20 mouse cellular contexts compared by ENCODE assay signal in the genomic region with DNA sequence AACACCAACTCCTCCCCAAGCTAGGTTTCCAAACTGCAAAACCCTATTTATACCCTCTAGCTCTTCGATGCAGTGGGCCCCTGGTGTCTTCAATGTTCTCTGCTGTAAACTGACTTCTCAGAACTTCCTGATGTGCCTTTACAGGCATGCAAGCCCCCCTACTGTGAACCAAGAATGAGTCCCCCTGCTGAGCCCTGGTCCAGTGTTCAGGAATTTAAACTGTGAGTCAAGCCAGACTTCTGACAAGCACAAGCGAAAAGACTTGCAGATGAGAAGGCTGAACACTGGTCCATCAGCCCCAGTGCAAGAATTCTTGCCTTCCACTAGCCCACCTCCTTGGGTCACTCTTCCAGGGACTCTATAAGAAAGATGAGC. TPM values are rescaled to one million over a fixed set of nuclear protein-coding genes. Genes with fewer than 3 reads are reported as not detected.
A peak's percentile ranks its signal among the peaks of the same experiment; 100 is the strongest.
DNase-seq lines count a peak whose midpoint lies in the region; ATAC-seq lines count a peak whose summit lies in the region.
"Had no signal": no experiment of that assay in that cellular context is flagged by ENCODE, and none has a peak within 500 bp of the region (broad histone marks: within the 10 kb centered on the region; RNA-seq: fewer than 3 reads in every experiment).

No protein-coding gene starts in this region.

- ATAC-seq in erythroblast, adult 5-6 weeks (replicated peaks; ENCODE audit: low FRiP score, poor library complexity, severe bottlenecking), result no peak
- no peak for ATAC-seq in hindbrain, embryonic 15.5 days (ENCODE audit: low FRiP score, low read depth)
- ATAC-seq in hindbrain, embryonic 12.5 days (ENCODE audit: low FRiP score), result no peak
- 0 out of 2 replicates have a peak, but pooled peaks have one; percentile 0 for ATAC-seq in liver, embryonic 12.5 days
- ATAC-seq: forebrain, embryonic 13.5 days had no signal

- WGBS in hindbrain, embryonic 15.5 days, result 40% methylated on average over 2 of the region's 2 CpGs
- WGBS in hindbrain, embryonic 12.5 days, result 64% methylated on average over 2 of the region's 2 CpGs
- WGBS in liver, embryonic 12.5 days (ENCODE audit: insufficient replicate concordance), result 59% methylated on average over 2 of the region's 2 CpGs

- H3K9me3 ChIP-seq in erythroblast, embryonic 14.5 days (ENCODE audit: control insufficient read depth, low read length), result no peaks in the 10 kb centered on the region
- no peaks in the 10 kb centered on the region for H3K9me3 ChIP-seq in hindbrain, embryonic 15.5 days
- H3K9me3 ChIP-seq in hindbrain, embryonic 12.5 days (replicated peaks), result no peaks in the 10 kb centered on the region
- H3K9me3 ChIP-seq in liver, embryonic 12.5 days (replicated peaks), result no peaks in the 10 kb centered on the region
- H3K9me3 ChIP-seq: forebrain, embryonic 13.5 days; limb, embryonic 10.5 days had no signal

- no peak overlapping the region for H3K9ac ChIP-seq in hindbrain, embryonic 15.5 days
- no peak overlapping the region for H3K9ac ChIP-seq in hindbrain, embryonic 12.5 days
- H3K9ac ChIP-seq in liver, embryonic 12.5 days, result peak overlapping the region; percentile 62
- H3K9ac ChIP-seq: forebrain, embryonic 13.5 days; lung, embryonic 14.5 days had no signal

- H3K36me3 ChIP-seq in erythroblast, embryonic 14.5 days (ENCODE audit: control insufficient read depth), result no peaks in the 10 kb centered on the region
- no peaks in the 10 kb centered on the region for H3K36me3 ChIP-seq in hindbrain, embryonic 15.5 days
- no peaks in the 10 kb centered on the region for H3K36me3 ChIP-seq in hindbrain, embryonic 12.5 days
- no peaks in the 10 kb centered on the region for H3K36me3 ChIP-seq in liver, embryonic 12.5 days
- H3K36me3 ChIP-seq: limb, embryonic 10.5 days had no signal

- peak; percentile 39 for DNase-seq in ES-CJ7 (ENCODE audit: low read depth, low spot score)
- no peak for DNase-seq in cerebellum, adult 11 months
- DNase-seq in lung, postnatal 36 days, result no peak
- DNase-seq: cerebellum, adult 11-12 months; cerebellum, postnatal 36 days; kidney, adult 18-20 months; kidney, postnatal 4 days; layer of hippocampus, postnatal 36 days; lung, embryonic 14.5 days; thymus, postnatal 4 days had no signal

- peak overlapping the region; percentile 7 for H3K4me3 ChIP-seq in erythroblast, embryonic 14.5 days (replicated peaks)
- no peak overlapping the region for H3K4me3 ChIP-seq in hindbrain, embryonic 15.5 days
- H3K4me3 ChIP-seq in hindbrain, embryonic 12.5 days, result no peak overlapping the region
- 0 out of 2 replicates have a peak overlapping the region, but pooled peaks have one; percentile 26 for H3K4me3 ChIP-seq in liver, embryonic 12.5 days
- H3K4me3 ChIP-seq: forebrain, embryonic 13.5 days; limb, embryonic 10.5 days had no signal

- no peak overlapping the region for H3K4me2 ChIP-seq in hindbrain, embryonic 15.5 days
- no peak overlapping the region for H3K4me2 ChIP-seq in hindbrain, embryonic 12.5 days (replicated peaks)
- peak overlapping the region; percentile 72 for H3K4me2 ChIP-seq in liver, embryonic 12.5 days
- H3K4me2 ChIP-seq: forebrain, embryonic 13.5 days; lung, embryonic 14.5 days had no signal

- H3K4me1 ChIP-seq in erythroblast, embryonic 14.5 days (ENCODE audit: control insufficient read depth), result peaks cover 67% of the 10 kb centered on the region
- H3K4me1 ChIP-seq in hindbrain, embryonic 15.5 days (replicated peaks), result peaks cover 18% of the 10 kb centered on the region
- peaks cover 16% of the 10 kb centered on the region for H3K4me1 ChIP-seq in hindbrain, embryonic 12.5 days
- H3K4me1 ChIP-seq in liver, embryonic 12.5 days, result peaks cover 56% of the 10 kb centered on the region
- H3K4me1 ChIP-seq: limb, embryonic 10.5 days had no signal

- peak overlapping the region; percentile 25 for H3K27ac ChIP-seq in hindbrain, embryonic 15.5 days (replicated peaks)
- no peak overlapping the region for H3K27ac ChIP-seq in hindbrain, embryonic 12.5 days
- H3K27ac ChIP-seq in liver, embryonic 12.5 days, result peak overlapping the region; percentile 96
- H3K27ac ChIP-seq: forebrain, embryonic 13.5 days; limb, embryonic 10.5 days had no signal

- H3K27me3 ChIP-seq in erythroblast, embryonic 14.5 days (ENCODE audit: control insufficient read depth), result no peaks in the 10 kb centered on the region; the same call in 1 of the 2 replicates
- no peaks in the 10 kb centered on the region for H3K27me3 ChIP-seq in hindbrain, embryonic 15.5 days
- no peaks in the 10 kb centered on the region for H3K27me3 ChIP-seq in hindbrain, embryonic 12.5 days
- H3K27me3 ChIP-seq in liver, embryonic 12.5 days (replicated peaks), result no peaks in the 10 kb centered on the region
- H3K27me3 ChIP-seq: CH12.LX; forebrain, embryonic 13.5 days had no signal

RNA-seq across cellular contexts. Expression of a gene that starts 54.6 kb away (rescaled TPM):
- 0.01 TPM in 1 of 2 replicates, not detected in the other for polyA plus RNA-seq in erythroblast, embryonic 14.5 days (2012)
- not detected in 2 replicates for total RNA-seq in erythroblast, adult 5-6 weeks (2015; ENCODE audit: low replicate concordance)
- total RNA-seq in erythroblast, adult 5-6 weeks (2017; ENCODE audit: low replicate concordance), result not detected in 2 replicates
- polyA plus RNA-seq in hindbrain, embryonic 15.5 days (2015; fragmentation: Nextera tagmentation; extraction: Ambion mirVana), result not detected in 2 replicates
- polyA plus RNA-seq in hindbrain, embryonic 12.5 days (2016; fragmentation: Nextera tagmentation; extraction: Ambion mirVana), result not detected in 2 replicates
- not detected in 2 replicates for polyA plus RNA-seq in liver, embryonic 12.5 days (2016; fragmentation: Nextera tagmentation; extraction: Ambion mirVana)
- total RNA-seq: layer of hippocampus, postnatal 36 days had no signal
- polyA plus RNA-seq: embryonic facial prominence, embryonic 11.5 days; hindbrain, embryonic 11.5 days; limb, embryonic 10.5 days; lung, embryonic 14.5 days had no signal

Comparison
In these comparisons a context has a peak if more than half of its experiments do, and no peak if none do; other contexts are left out.
1. H3K4me3 ChIP-seq: peak in erythroblast, embryonic 14.5 days (single experiment) and liver, embryonic 12.5 days (single experiment); none in hindbrain, embryonic 15.5 days (single experiment) and hindbrain, embryonic 12.5 days (single experiment).